Mouse (Mus musculus) MEL (cell line): ENCODE results near the gene Pde7b. TPM values are rescaled to one million over a fixed set of nuclear protein-coding genes. Genes with fewer than 3 reads are reported as not detected.
"Not testable (repeated sequence)": the region's sequence is repeated elsewhere in the genome, so short reads cannot be mapped to it uniquely, and the experiment has no call there.

Source experiments
- DNase-seq: peaks from one replicate; pipeline ENCODE4 v3.0.0; 2011; ENCODE audit warnings: low read depth, low spot score
- H3K27ac ChIP-seq: 2 replicates; pipeline ENCODE4 v1.5.1; 2012; ENCODE audit warnings: low read depth, mild to moderate bottlenecking, control low read depth, low read length, moderate library complexity; ENCODE audit not compliant: control insufficient read depth
- H3K27me3 ChIP-seq, 2 experiments: fragments of 150-350 bp in 1 of 2; sonication (generic) in 1 of 2; 2 replicates each; pipeline ENCODE4 v1.6.1; 2012; ENCODE audit warnings: low read length in 2 of 2, mild to moderate bottlenecking in 2 of 2, improper control_type of control experiment in 1 of 2, moderate library complexity in 1 of 2; ENCODE audit not compliant: insufficient read depth in 2 of 2, control insufficient read depth in 1 of 2
- H3K36me3 ChIP-seq, 2 experiments: 2 replicates each; pipeline ENCODE4 v1.6.1; 2012 to 2014; ENCODE audit warnings: low read length in 2 of 2, improper control_type of control experiment in 1 of 2, inconsistent platforms in 1 of 2, mild to moderate bottlenecking in 1 of 2; ENCODE audit not compliant: insufficient read depth in 2 of 2, control insufficient read depth in 1 of 2
- H3K4me1 ChIP-seq, 2 experiments: fragments of 150-350 bp in 1 of 2; sonication (generic) in 1 of 2; 2 replicates each; pipeline ENCODE4 v1.6.1; 2012; ENCODE audit warnings: low read length in 2 of 2, improper control_type of control experiment in 1 of 2, mild to moderate bottlenecking in 1 of 2; ENCODE audit not compliant: insufficient read depth in 2 of 2, control insufficient read depth in 1 of 2
- H3K4me3 ChIP-seq, 2 experiments: fragments of 150-350 bp in 1 of 2; sonication (generic) in 1 of 2; 2 replicates each; pipeline ENCODE4 v1.5.1; 2012; ENCODE audit warnings: low read depth in 2 of 2, low read length in 2 of 2, mild to moderate bottlenecking in 2 of 2, moderate library complexity in 2 of 2, control low read depth in 1 of 2, improper control_type of control experiment in 1 of 2; ENCODE audit not compliant: control insufficient read depth in 1 of 2, insufficient read depth in 1 of 2
- H3K79me2 ChIP-seq: 2 replicates; pipeline ENCODE4 v1.6.1; 2012; ENCODE audit warnings: mild to moderate bottlenecking, low read length, moderate library complexity; ENCODE audit not compliant: control insufficient read depth, poor library complexity, insufficient read depth
- H3K9ac ChIP-seq: 2 replicates; pipeline ENCODE4 v1.6.1; 2012; ENCODE audit warnings: low read depth, mild to moderate bottlenecking, control low read depth, low read length, moderate library complexity; ENCODE audit not compliant: control insufficient read depth, poor library complexity, severe bottlenecking
- H3K9me3 ChIP-seq: fragments of 150-350 bp; sonication (generic); replicated peaks from 2 replicates; pipeline ENCODE4 v1.6.1; 2012; ENCODE audit warnings: mild to moderate bottlenecking, low read length, improper control_type of control experiment, moderate library complexity; ENCODE audit not compliant: insufficient read depth
- CHD1 ChIP-seq: IDR thresholded peaks from 2 replicates; pipeline ENCODE4 v1.6.1; 2012; ENCODE audit warnings: low read depth, mild to moderate bottlenecking, inconsistent platforms, low read length, improper control_type of control experiment
- CHD2 ChIP-seq: IDR thresholded peaks from 2 replicates; pipeline ENCODE4 v1.6.1; 2011; ENCODE audit warnings: low read length, improper control_type of control experiment
- ELF1 ChIP-seq: IDR thresholded peaks from 2 replicates; pipeline ENCODE4 v1.6.1; 2014; ENCODE audit warnings: low read depth, mild to moderate bottlenecking, inconsistent platforms, low read length, improper control_type of control experiment, moderate library complexity
- EP300 ChIP-seq, 2 experiments: IDR thresholded peaks; 2 replicates each; pipeline ENCODE4 v1.6.1; 2011; ENCODE audit warnings: improper control_type of control experiment in 2 of 2, low read length in 2 of 2, low read depth in 1 of 2, mild to moderate bottlenecking in 1 of 2
- ETS1 ChIP-seq: IDR thresholded peaks from 2 replicates; pipeline ENCODE4 v1.6.1; 2012; ENCODE audit warnings: low read depth, mild to moderate bottlenecking, inconsistent platforms, low read length, improper control_type of control experiment, moderate library complexity
- GABPA ChIP-seq: IDR thresholded peaks from 2 replicates; pipeline ENCODE4 v1.6.1; 2012; ENCODE audit warnings: low read depth, mild to moderate bottlenecking, inconsistent platforms, low read length, improper control_type of control experiment, moderate library complexity
- GATA1 ChIP-seq: IDR thresholded peaks from 2 replicates; pipeline ENCODE4 v1.6.1; 2011; ENCODE audit warnings: low read depth, low read length, improper control_type of control experiment
- HCFC1 ChIP-seq: IDR thresholded peaks from 2 replicates; pipeline ENCODE4 v1.6.1; 2012; ENCODE audit warnings: low read depth, mild to moderate bottlenecking, inconsistent platforms, low read length, improper control_type of control experiment, moderate library complexity
- KAT2A ChIP-seq: conservative IDR thresholded peaks from 2 replicates; pipeline ENCODE4 v1.6.1; 2012; ENCODE audit warnings: low read depth, low read length, improper control_type of control experiment, inconsistent platforms
- MAFK ChIP-seq: IDR thresholded peaks from 2 replicates; pipeline ENCODE4 v1.6.1; 2011; ENCODE audit warnings: low read depth, mild to moderate bottlenecking, low read length, improper control_type of control experiment, borderline replicate concordance
- MAZ ChIP-seq: IDR thresholded peaks from 2 replicates; pipeline ENCODE4 v1.6.1; 2012; ENCODE audit warnings: low read depth, mild to moderate bottlenecking, inconsistent platforms, low read length, improper control_type of control experiment
- MXI1 ChIP-seq: IDR thresholded peaks from 2 replicates; pipeline ENCODE4 v1.6.1; 2011; ENCODE audit warnings: mild to moderate bottlenecking, low read depth, low read length, improper control_type of control experiment
- MYC ChIP-seq: IDR thresholded peaks from 2 replicates; pipeline ENCODE4 v1.6.1; 2011; ENCODE audit warnings: low read depth, mild to moderate bottlenecking, low read length, improper control_type of control experiment, moderate library complexity
- NELFE ChIP-seq: IDR thresholded peaks from 2 replicates; pipeline ENCODE4 v1.6.1; 2011; ENCODE audit warnings: low read depth, low read length, improper control_type of control experiment
- RAD21 ChIP-seq: IDR thresholded peaks from 2 replicates; pipeline ENCODE4 v1.6.1; 2011; ENCODE audit warnings: mild to moderate bottlenecking, low read depth, low read length, improper control_type of control experiment
- RCOR1 ChIP-seq: IDR thresholded peaks from 2 replicates; pipeline ENCODE4 v1.6.1; 2012; ENCODE audit warnings: low read depth, mild to moderate bottlenecking, inconsistent platforms, low read length, improper control_type of control experiment
- SIN3A ChIP-seq: IDR thresholded peaks from 2 replicates; pipeline ENCODE4 v1.6.1; 2012; ENCODE audit warnings: low read length, improper control_type of control experiment, inconsistent platforms
- SMC3 ChIP-seq: IDR thresholded peaks from 2 replicates; pipeline ENCODE4 v1.6.1; 2011; ENCODE audit warnings: low read depth, low read length, improper control_type of control experiment
- TAL1 ChIP-seq: IDR thresholded peaks from 2 replicates; pipeline ENCODE4 v1.6.1; 2012; ENCODE audit warnings: mild to moderate bottlenecking, inconsistent platforms, low read length, moderate library complexity, mixed read lengths
- TBP ChIP-seq: IDR thresholded peaks from 2 replicates; pipeline ENCODE4 v1.8.0; 2011; ENCODE audit warnings: low read depth, low read length, improper control_type of control experiment
- TCF12 ChIP-seq: IDR thresholded peaks from 2 replicates; pipeline ENCODE4 v1.6.1; 2014; ENCODE audit warnings: low read depth, mild to moderate bottlenecking, inconsistent platforms, low read length, improper control_type of control experiment, moderate library complexity
- USF1 ChIP-seq: IDR thresholded peaks from 2 replicates; pipeline ENCODE4 v1.6.1; 2014; ENCODE audit warnings: low read depth, mild to moderate bottlenecking, inconsistent platforms, low read length, improper control_type of control experiment, moderate library complexity
- USF2 ChIP-seq, 2 experiments: IDR thresholded peaks; 2 replicates each; pipeline ENCODE4 v1.6.1; 2011 to 2012; ENCODE audit warnings: improper control_type of control experiment in 2 of 2, low read length in 2 of 2, borderline replicate concordance in 1 of 2, inconsistent platforms in 1 of 2, low read depth in 1 of 2, mild to moderate bottlenecking in 1 of 2; ENCODE audit not compliant: insufficient read depth in 1 of 2
- ZKSCAN1 ChIP-seq: IDR thresholded peaks from 2 replicates; pipeline ENCODE4 v1.6.1; 2012; ENCODE audit warnings: low read depth, mild to moderate bottlenecking, inconsistent platforms, low read length, improper control_type of control experiment, moderate library complexity
- polyA plus RNA-seq, 2 experiments: library from polyadenylated mRNA; stranded (reverse) in 1 of 2; unstranded in 1 of 2; fragments of >175 nt in 1 of 2; fragments of >200 nt in 1 of 2; gene quantifications; 2 replicates each; pipeline versions ENCODE4 v1.2.1 to v1.2.4; 2012; ENCODE audit warnings: low replicate concordance in 2 of 2, low read depth in 1 of 2; ENCODE audit not compliant: insufficient read length in 2 of 2, insufficient read depth in 1 of 2, missing spikeins in 1 of 2
- total RNA-seq: library from RNA; depleted of rRNA; stranded (reverse); fragments of 300-350 nt; gene quantifications from 2 replicates; pipeline ENCODE4 v1.2.3, GENCODE M21; 2012

Gene Pde7b
- total and polyA plus RNA-seq, 3 experiments = 0.04 TPM; not detected in 2

- Histone ChIP-seq H3K27ac (no peak overlapping the region), H3K9me3 (no peaks in the 10 kb centered on the region), H3K79me2 (no peaks in the 10 kb centered on the region), H3K36me3 (no peaks in the 10 kb centered on the region), H3K4me3 (peak overlapping the region in 1 of 2 experiments; percentile 17; a peak in 1 of 4 replicates), H3K4me1 (peaks cover 0 to 3% of the 10 kb centered on the region in 2 experiments; a peak in 3 of 4 replicates), H3K27me3 (peaks cover 4 to 8% of the 10 kb centered on the region in 2 experiments), H3K9ac (no peak overlapping the region; the same call in 1 of the 2 replicates)
- DNase-seq = peak; percentile 32
- TF ChIP-seq USF1 (no peak), HCFC1 (peak; percentile 39; the same call in 1 of the 2 replicates), CHD1 (no peak), TCF12 (no peak), MAZ (no peak), NELFE (no peak), RCOR1 (no peak)
Measured at GRCm38 (mm10) chr10:20518529-20518889, 206.4 kb downstream of the Pde7b start.

GRCm38 (mm10) chr10:20517756-20518528 is 206.9 kb downstream of the Pde7b start:
- peak overlapping the region; percentile 76 to 85 for H3K4me3 ChIP-seq
- H3K79me2 ChIP-seq, H3K9me3 ChIP-seq, H3K36me3 ChIP-seq, H3K27me3 ChIP-seq, H3K4me1 ChIP-seq, H3K27ac ChIP-seq: not testable (repeated sequence)
- peak; percentile 72 for DNase-seq
- peak overlapping the region; percentile 74 for H3K9ac ChIP-seq
- TF ChIP-seq HCFC1 (peak; percentile 81), ETS1 (0 out of 2 replicates have a peak, but pooled peaks have one; percentile 20), SIN3A (peak; percentile 71; the same call in 1 of the 2 replicates)

GRCm38 (mm10) chr10:20513891-20514290 is 211.0 kb downstream of the Pde7b start:
- Histone ChIP-seq H3K9me3 (no peaks in the 10 kb centered on the region), H3K27me3 (no peaks in the 10 kb centered on the region; a peak in 1 of 4 replicates), H3K79me2 (no peaks in the 10 kb centered on the region), H3K4me3 (no peak overlapping the region), H3K36me3 (no peaks in the 10 kb centered on the region), H3K4me1 (peaks cover 0 to 3% of the 10 kb centered on the region in 2 experiments; a peak in 3 of 4 replicates), H3K9ac (no peak overlapping the region), H3K27ac (no peak overlapping the region)
- DNase-seq = no peak
- no peak for TF ChIP-seq CHD2
- no peak for TF ChIP-seq RAD21
- TF ChIP-seq EP300 (IDR thresholded peaks at IDR 0.05; ENCODE audit: low read depth in 1 of 2, low read length in 2 of 2) = no peak
- no peak for TF ChIP-seq SMC3
- no peak for TF ChIP-seq MXI1
- no peak for TF ChIP-seq ELF1
- TF ChIP-seq MYC = no peak
- TF ChIP-seq RCOR1 = no peak
- TF ChIP-seq ZKSCAN1 = no peak
- no peak for TF ChIP-seq GABPA
- no peak for TF ChIP-seq USF1
- TF ChIP-seq SIN3A = no peak
- no peak for TF ChIP-seq TBP
- no peak for TF ChIP-seq USF2 (IDR thresholded peaks at IDR 0.05; ENCODE audit: borderline replicate concordance in 1 of 2, insufficient read depth in 1 of 2, low read depth in 1 of 2, low read length in 2 of 2)
- TF ChIP-seq MAZ = no peak
- no peak for TF ChIP-seq KAT2A
- TF ChIP-seq TAL1 = no peak
- no peak for TF ChIP-seq MAFK
- TF ChIP-seq GATA1 = no peak
